Mouse (Mus musculus) urinary bladder, postnatal 25 days (tissue): ENCODE measurements around the gene Kdm2b.

ENCODE experiments used
- DNase-seq: peaks from one replicate; pipeline ENCODE4 v3.0.0; 2022; ENCODE audit warnings: low spot score

Kdm2b gene

DNA sequence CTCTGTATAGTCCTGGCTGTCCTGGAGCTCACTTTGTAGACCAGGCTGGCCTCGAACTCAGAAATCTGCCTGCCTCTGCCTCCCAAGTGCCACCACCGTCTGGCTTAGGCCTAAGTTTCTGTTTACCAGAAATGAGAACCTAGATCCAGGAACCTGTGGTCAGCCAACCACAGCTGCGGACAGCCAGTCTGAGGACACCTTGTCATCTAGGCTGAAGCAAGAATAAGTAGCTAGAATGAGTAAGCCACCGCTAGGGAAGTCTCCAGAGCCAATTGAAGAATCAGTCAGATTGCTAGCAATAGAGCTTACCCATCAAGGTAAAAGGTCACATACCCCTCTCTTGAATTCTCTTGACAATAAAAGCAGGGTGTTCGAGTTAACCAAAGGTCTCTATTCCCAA is 145.8 kb downstream of the Kdm2b start:
- no peak for DNase-seq

DNA sequence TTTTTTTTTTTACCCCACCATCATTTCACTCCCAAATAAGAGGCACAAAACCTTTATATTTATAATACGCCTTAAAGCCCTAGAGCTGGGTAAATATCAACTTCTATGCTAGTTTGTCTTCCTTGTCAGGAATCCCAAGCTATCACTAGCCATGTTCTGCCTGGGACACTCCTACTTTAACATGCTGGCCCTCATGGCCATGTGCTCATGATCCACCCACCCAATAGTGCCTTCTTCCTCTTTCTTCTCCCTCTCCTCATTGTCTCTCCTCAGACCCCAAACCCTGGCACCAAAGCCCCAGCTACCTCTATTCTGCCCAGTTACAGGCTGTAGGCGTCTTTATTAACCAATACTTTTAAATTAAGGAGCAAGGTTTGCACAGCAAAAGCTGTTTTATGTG is 148.5 kb downstream of the Kdm2b start:
- DNase-seq: no peak

DNA sequence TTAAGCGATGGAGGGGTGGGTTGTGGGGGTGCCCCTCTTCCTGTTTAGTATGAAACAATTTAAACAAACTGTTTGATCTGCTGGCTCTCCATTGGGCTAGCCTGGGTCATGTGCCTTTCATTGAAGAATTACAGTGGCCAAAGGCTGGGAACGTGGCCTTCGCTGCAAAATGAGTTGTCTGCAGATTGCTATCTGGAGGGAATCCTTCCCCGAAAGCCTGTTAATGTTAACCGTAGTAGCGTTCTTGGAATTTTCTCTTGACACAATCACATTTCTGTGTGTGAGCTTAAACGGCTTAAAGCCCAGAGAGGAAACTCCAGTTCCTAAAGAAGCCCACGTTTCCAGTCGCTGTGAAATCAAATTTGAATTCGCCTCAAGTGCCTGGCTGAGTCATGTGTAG is 156.6 kb downstream of the Kdm2b start:
- no peak for DNase-seq

DNA sequence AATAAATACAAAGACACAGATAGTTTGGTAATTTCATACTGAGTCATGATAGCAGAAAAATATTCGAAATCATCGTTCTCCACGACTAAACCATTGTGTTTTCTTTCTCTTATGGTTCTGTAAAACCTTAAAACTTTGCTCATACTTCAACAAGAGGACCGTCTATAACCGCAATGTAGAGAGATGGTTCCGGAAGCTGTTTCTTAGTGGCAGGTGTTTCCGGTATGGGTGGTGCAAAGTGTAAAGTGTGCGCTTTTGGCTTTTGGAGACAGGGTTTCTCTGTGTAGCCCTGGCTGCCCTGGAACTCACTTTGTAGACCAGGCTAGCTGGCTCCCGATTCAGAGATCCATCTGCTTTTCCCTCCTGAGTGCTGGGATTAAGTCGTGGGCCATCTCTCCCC is 157.1 kb downstream of the Kdm2b start:
- no peak for DNase-seq

DNA sequence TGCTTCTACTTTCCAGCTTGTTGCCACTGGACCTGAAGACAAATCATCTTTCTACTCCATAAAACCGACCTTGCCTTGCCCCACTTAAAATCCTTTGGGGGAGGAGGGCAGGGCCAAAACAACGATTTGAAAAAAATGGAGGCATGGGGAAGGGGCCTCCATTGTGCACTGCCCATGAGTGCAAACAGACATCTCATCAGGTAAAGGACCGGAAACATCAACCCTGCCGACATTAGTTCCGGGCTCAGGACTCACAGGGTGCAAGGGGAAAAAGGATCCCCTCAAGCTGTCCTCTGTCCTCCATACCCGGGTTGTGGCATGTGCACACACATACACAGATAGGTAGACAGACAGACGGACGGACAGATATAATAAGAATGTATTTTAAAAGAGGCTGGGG is 164.5 kb downstream of the Kdm2b start:
- no peak for DNase-seq

DNA sequence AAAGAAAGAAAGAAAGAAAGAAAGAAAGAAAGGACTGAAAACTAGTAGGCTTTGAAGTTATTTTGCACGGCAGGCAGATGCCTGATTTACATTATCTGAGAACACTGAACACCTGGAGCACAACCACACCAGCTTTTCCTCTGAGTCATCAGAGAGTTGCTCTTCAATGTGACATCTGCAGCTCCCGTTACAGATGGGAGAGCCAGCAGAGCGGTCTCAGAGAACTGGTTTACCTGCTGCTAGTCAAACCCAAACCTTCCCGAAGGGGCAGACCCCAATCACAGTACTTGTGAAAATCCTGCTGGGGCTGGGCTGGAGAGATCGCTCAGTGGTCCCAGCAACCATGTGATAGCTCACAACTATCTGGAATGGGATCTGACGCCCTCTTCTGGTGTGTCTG is 165.2 kb downstream of the Kdm2b start:
- no peak for DNase-seq

DNA sequence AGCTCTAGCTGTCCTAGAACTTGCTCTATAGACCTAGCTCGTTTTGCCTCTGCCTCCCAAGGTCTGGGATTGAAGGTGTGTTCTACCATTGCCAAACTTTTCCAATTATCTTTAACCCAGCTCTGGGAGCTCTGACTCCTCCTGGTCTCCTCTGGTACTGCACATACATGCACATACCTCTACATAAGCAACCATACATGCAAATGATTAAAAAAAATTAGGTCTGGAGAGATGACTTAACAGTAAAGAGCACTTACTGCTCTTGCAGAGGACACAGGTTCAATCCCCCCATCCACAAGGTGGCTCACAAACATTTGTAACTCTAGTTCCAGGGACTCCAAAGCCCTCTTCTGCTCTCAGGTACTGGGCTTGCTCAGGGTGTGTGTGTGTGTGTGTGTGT is 165.6 kb downstream of the Kdm2b start:
- DNase-seq: no peak

DNA sequence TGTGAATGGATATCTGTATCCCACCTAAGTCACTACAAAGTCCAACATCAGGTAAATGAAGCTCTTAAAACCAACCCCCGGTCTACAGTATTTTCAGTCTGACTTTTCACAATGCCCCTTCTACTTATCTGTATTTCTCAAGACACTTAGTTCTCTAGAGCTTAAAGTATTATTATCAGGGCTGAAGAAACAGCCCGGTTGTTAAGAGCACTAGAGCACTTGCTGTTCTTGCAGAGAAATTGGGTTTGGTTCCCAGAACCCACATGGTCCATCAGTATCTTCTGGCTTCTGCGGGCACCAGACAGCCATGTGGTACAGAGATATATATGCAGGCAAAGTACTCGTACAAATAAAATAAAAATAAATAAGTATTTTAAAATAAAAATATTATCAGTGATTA is 167.2 kb downstream of the Kdm2b start:
- DNase-seq: no peak

DNA sequence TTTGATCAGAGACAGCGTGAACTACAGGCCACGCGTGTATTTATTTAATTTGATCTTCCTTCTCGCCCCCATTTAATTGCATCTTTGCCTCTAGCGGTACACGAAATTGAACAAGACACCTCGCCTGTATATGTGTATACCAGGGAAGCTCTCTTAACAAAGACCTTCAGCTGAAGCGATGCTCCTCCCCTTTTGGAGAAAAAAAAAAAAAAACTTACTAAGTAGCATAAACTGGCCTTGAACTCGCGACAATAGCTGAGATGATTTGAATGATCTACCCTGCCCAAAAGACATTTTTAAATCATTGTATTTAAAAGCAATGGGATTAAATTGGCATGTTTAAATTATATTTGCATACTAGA is 168.1 kb downstream of the Kdm2b start:
- DNase-seq: no peak

DNA sequence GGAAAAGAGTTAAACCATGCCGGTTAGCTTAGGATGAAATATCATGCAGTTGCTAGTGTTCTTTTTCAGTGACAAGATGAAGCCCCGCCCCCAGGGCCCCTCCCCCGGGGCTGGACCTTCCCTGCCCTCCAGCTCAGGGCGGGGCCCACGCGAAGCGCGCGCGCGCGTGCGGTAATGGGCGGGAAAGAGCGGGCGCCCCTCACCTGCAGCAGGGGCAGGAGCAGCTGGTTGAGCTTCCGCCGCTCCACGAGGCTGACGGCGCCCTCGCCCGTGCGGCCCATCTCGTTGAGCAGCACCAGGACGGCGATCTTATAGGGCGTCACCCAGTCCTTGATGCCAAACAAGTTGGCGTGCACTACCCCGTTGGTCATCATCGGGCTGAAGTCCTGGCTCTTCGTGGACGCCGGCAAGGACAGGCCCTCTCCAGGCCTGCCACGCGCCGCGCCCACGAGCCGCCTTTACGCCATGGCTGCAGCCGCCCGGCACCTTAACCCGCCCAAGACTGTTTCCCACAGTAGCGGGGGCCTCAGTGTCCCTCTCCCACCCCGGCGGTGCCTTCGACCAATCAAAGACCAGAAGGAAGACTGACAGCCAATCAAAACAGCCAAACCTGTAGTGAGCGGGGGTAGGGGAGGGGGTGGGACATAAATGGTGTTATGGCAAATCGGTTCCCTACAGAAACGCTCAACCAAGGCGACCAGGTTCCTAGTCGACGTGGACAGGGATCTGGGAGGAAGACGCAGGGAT is 168.7 kb downstream of the Kdm2b start, which contains the start of gene Anapc5:
Gene Anapc5, minus strand, starts transcription at position 563 of the 747 bp plus-strand sequence.
- DNase-seq: peak; percentile 90
